Mouse (Mus musculus) MN1 (cell line): ENCODE data around the gene Comt.

Experiments used
- DNase-seq: peaks from one replicate; pipeline ENCODE4 v3.0.0-alpha.2; 2016; ENCODE audit warnings: low spot score

Comt gene

DNA sequence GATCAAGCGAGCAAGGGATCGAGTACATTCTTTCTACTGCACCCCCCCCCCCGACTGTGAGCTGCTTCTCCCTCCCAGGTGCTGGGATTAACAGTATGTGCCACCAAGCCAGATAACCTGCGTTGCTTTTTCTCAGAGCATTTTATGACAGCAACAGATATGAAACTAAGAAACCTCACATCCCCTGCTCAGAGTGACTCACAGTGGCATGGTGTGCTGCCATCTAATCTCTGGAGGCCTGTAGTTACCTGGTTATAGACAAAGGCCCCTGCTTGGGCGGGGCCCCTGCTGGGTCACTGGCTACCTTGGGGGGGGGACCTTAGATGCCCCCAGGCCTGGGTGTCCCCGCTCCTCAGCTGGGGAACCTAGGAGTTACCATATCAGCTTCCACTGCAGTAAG, 68.7 kb downstream of the Comt start:
- no peak for DNase-seq

DNA sequence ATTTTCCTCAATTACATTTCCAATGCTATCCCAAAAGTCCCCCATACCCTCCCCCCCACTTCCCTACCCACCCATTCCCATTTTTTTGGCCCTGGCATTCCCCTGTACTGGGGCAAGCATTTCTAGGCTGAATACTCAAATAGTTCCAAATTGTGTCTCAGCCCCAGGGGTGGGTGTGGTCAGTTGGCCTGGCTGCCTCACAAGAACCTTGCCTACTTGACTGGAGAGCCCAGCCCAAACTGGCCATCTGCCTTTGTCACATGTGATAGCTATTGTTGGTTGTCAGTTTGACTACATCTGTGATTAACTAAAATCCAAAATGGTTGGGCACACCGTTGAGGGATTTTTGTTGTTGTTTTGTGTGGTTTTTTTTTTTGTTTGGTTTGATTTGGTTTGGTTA, 69.7 kb downstream of the Comt start:
- no peak for DNase-seq
